Mouse (Mus musculus) layer of hippocampus, adult 11-12 months (tissue): ENCODE data around the gene Clip4.
A peak's percentile ranks its signal among the peaks of the same experiment; 100 is the strongest.

Experiments used
- DNase-seq: peaks from one replicate; pipeline ENCODE4 v3.0.0; 2022; ENCODE audit warnings: low spot score

Gene Clip4

DNA sequence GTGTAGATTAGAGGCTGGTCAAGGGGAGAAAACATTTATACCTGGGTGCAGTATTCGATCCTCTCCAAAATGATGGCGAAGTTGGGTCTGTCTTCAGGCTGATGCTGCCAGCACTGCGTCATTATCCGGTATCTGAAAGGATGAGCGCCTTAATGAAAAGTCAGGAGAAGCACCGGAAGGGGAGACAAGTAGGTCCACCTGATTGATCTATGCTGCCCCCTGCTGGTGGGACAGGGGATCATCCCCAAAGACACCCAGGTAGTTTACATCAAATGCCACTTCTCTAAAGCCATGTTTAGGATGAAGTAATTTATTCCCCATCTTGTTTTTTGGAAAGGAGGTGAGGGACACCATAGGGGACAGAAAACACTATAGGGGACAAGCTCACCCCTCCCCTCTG, 105.8 kb downstream of the Clip4 start:
- DNase-seq = peak; percentile 41

DNA sequence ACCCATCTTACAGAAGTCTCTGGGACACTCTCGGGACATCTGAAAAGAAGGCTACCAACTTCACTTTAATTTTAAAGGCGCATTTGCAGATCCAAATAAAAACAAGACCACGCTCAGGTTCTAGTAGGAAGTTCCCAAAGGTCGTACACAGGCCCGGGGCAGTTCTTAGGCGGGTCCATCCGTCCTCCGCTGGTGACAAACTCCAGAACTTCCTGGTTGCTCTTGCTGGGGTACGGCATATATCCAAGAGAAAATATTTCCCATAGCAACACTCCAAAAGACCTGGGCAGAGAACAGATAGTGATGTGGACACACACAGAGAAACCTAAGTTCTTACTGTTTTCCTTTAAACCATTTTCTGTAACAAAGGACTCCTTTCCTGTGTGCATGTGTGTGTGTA, 106.5 kb downstream of the Clip4 start:
- no peak for DNase-seq

DNA sequence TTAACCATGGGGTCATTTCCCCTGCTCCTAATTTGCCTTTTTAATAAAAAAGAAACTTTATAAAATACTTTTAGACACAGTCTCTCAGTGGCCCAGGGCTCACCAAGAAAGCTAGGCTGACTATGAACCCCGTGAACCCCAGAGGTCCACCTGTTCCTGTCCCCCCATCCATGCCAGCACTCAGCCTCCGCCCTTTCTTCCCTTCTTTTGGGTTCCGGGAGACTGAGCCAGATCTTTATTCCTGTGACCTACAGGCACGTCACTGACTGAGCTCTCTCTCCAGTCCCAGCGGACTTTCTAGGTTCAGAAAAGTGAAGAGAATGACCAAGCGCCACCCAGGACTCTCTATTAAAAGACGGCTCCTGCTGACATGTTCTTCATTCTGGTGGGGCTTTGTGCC, 107.2 kb downstream of the Clip4 start:
- DNase-seq = no peak

DNA sequence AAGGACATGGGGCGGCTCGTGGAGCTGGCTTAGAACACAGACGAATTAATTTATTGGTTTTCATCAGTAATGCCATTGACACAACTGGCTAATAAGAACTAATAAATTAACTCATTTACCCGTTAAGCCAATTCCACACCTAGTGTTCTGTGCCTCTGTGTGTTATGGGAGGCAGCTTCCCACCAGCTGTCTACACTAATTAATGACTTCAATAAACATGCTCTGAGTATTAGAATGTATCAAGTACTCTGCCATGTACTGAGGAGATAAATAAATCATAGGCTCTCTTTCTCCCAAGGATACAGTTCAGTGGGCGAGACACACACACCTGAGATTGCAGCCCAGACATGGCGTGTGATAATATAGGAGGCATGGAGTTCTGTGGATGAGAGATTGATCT, 113.1 kb downstream of the Clip4 start:
- no peak for DNase-seq

DNA sequence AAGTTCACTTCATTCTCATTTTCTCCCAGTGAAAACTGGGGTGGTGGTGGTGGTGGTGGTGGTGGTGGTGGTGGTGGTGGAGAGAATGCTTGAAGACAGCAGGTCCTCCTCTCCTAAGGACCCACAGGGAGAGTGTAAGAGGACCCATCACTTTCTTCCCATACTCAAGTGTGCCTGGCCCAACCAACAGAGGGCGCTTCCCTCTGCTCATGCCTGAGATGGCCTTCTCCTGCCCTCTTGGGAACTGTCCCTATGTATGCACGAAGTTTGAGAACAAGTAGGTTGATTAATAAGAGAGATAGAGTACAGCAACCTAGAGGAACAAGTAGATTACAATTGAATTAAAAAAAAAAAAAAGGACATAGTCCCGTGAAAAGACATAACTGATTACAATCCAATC, 140.8 kb downstream of the Clip4 start:
- DNase-seq = no peak

DNA sequence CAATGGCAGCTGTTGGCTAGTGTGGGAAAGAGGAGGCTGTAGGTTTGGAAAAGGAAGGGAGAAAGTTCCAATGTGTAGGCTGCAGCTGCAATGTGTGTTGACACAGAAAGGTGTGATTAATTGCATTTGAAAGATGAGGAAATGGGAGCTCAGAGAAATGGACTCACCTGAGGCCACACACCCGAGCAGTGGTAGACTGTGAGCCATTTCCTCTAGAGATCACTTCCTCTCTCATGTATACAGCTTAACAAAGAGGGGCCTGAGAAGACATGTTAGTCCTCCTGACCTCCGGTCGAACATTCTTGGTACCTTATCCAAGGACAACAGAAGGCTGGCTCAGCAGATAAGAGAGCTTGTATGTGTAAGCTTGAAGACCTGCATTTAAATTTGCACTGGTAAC, 144.9 kb downstream of the Clip4 start:
- DNase-seq = no peak
